Mouse (Mus musculus): Measurements from ENCODE around the gene Rnh1.
A peak's percentile ranks its signal among the peaks of the same experiment; 100 is the strongest.

Gene Rnh1

GRCm38 (mm10) chr7:141204546-141204945 is 31.9 kb upstream of the Rnh1 start:
- no peak for DNase-seq

GRCm38 (mm10) chr7:141198121-141198520 is 25.5 kb upstream of the Rnh1 start:
- no peak for DNase-seq

DNA sequence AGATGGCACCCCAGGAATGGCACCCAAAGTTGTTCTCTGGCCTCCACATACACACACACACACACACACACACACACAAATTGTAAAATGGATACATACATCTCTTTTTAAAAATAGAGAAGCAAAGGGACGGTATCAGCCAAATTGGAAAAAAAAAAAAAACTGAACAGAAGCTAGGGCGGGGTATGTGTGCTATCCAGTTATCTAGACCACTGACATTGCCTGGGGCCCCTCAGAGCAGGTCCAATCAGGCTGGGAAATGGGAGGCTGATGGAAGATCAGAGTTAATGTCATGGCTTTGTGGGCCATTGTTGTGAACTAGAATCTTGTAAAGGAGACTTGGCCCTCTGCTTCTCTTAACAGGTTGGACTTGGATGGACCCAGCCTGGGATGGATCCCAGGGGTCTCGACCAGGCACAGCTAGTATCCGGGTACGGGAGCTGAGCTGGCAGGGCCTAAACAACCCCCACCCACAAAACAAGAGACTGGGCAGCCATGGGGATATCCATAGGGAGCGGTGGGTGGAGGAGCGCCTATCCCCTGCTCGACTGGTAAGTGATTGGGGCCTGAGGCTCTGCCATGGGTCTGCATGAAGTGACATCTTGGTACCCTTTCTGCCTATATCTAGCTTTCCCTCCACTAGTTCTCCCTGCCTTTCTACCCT is 24.1 kb upstream of the Rnh1 start:
- DNase-seq, result no peak

GRCm38 (mm10) chr7:141195754-141196153 is 23.1 kb upstream of the Rnh1 start:
- no peak for DNase-seq

DNA sequence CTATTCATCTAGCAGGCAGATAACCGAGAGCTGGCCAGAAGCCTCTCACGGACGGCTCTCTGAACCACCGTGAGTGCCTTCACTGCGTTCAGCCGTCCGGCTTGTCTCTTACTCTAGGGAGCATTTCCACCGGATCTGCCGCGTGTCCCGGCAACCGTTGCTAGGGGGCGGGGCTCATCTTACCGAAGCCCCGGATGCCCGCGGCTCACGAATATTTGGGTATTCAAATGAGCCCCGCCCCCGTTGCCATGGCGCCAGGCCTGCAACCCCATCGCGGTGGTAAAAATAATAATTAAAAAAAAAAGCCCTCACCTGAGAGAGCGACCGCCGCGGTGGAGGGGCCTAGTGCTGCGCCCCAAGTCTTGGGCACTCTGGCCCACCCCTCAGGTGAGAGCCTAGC is 22.2 kb upstream of the Rnh1 start:
- peak; percentile 96 to 97 for DNase-seq

DNA sequence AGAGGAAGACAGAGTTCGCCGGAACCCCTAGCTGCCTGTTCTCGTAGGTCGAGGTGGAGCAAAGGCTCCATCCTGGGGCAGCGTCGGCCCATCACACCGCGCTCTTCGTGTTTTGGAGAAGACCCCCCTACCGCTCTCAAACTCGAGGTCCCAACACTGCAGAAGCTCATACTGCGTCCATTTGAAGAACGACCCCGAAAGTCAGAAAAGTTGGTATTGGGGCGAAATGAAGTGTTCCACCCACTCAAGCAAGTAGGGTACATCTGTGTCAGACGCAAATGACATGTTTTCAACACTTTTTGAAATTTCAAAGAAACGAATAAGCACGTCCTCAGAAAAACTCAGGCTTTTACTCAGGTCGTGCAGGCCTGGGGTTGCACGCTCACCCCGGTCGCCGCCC is 21.8 kb upstream of the Rnh1 start:
- DNase-seq, result no peak

- DNase-seq, result peak; percentile 98 to 99
These were observed 21.3 kb upstream of the Rnh1 start, which contains the start of the genes Hras and Lrrc56 for GRCm38 (mm10) chr7:141193948-141194347. Gene Hras (minus strand): TSS chr7:141194005. Gene Lrrc56 (plus strand): TSS chr7:141194157.

- peak; percentile 42 to 82 for DNase-seq
These were observed 20.7 kb upstream of the Rnh1 start for GRCm38 (mm10) chr7:141193348-141193856.

DNA sequence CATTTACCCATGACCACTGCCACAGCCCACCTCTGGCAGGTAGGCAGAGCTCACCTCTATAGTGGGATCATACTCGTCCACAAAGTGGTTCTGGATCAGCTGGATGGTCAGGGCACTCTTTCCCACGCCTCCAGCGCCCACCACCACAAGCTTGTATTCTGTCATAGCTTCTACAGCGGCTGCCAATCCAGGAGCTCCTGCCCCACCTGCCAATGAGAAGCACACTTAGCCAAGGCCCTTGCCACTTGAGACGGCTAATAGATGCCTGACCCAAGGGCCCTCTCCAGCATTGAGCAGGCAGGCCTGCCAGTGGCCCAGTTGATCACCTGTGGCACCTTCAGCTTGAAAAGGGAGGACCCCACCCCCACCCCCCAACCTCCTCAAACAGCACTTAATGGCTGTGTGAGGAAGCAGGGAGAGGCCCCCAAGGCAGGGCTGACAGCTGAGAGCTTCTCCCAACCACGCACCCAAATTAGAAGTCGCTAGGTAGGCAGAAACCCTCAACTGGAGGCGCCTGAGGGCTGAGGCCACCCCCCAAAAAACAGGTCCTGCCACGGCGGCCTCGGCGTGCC is 20.2 kb upstream of the Rnh1 start:
- DNase-seq, result no peak

DNA sequence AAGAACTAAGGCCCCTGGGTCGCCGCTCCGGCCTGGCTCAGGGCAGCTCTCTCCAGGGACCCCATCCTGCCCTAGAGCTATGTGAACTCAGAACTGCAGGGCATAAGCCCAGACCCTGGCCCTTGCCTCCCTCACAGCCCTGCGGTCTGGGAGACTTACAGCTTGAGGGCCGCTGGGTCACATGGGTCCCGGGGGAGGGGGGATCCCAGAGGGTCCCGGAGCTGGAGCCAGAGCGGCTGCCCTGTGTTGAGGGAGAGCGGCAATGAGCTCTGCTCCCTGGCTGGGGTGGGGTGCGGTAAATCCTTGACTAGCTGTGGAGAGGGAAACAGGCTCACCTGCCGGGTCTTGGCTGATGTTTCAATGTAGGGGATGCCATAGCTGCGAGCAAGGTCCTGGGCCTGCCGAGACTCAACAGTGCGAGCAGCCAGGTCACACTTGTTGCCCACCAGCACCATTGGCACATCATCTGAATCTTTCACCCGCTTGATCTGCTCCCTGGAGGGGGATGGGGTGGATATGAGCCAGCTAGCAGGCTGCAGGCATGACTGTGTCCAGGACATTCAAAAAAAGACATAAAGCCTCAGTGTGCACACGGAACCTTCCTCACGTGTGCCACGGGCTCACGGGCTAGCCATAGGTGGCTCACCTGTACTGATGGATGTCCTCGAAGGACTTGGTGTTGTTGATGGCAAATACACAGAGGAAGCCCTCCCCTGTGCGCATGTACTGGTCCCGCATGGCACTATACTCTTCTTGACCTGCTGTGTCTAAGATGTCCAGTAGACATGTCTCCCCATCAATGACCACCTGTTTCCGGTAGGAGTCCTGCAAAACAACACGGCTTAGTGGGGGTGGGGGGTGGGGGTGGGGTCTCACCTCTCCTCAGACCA is 19.4 kb upstream of the Rnh1 start:
- DNase-seq, result no peak

DNA sequence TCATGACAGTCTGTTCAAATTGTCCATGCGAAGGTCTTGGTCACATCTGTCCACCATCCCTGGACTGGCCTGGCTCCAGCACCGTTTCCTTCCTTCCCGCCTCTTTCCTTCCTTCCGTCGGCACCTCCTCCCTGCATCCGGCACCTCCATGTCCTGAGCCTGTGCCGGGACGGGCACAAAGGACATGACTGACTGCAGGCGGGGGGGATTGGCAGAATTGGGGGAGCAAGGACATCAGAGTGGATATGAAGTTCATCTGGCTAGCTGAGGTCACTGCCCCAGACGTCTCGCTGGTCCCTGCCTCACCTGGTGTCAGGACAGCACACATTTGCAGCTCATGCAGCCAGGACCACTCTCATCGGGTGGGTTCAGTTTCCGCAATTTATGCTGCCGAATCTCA is 18.4 kb upstream of the Rnh1 start:
- peak; percentile 65 to 84 for DNase-seq

DNA sequence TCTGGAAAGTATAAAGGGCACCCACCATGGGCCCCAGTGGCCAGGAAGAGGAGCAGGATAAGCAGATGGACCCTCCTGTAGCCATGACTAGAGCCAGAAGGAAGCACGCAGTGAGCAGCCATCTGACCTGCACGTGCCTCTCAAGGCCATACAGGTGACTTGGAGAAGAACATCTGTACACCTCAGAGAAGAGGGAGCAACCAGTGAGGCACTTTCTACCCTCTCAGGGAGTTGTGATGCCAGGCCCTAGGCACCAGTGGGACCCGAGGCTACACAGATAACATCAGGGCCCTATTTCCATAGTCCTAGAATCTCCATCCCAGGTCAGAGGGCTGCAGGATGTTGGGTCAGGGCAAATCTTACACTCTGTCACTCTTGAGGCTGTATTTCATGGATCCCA is 17.6 kb upstream of the Rnh1 start:
- no peak for DNase-seq

GRCm38 (mm10) chr7:141188733-141189132 is 16.1 kb upstream of the Rnh1 start:
- no peak for DNase-seq

DNA sequence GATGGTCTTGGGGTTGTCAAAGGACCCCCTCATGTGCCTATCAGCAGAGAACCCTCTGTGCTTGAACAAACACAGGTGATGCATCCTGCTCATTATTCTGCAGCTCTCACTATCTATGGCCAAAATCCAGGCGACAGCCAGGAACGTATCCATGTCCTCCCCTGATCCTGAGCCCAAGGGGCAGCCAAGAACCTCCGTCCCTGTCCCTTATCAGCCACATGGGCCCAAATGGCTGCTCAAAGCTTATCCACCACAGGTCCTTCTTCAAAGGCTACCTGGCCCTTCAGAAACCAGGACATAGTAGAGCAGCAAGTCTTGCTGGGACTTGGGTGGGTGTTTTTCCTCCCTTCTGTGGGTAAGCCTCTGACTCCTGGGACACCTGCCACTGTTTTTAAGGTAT is 15.5 kb upstream of the Rnh1 start:
- no peak for DNase-seq

DNA sequence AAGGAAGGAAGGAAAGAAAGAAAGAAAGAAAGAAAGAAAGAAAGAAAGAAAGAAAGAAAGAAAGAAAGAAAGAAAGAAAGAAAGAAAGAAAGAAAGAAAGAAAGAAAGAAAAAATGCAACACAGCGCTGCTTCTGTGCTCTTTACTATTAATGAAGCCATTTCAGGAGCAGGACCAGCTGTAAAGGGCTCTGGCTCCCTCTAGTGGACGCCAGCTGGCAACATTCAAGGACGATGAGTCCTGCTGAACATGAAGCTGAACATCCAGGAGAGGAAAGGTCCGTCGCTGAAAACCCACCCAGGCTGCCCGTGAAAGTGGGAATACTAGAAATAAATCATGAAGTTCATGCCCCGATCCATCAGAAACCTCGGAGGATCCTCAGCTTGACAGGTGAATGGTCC is 3.5 kb upstream of the Rnh1 start:
- DNase-seq, result peak; percentile 90 to 95

DNA sequence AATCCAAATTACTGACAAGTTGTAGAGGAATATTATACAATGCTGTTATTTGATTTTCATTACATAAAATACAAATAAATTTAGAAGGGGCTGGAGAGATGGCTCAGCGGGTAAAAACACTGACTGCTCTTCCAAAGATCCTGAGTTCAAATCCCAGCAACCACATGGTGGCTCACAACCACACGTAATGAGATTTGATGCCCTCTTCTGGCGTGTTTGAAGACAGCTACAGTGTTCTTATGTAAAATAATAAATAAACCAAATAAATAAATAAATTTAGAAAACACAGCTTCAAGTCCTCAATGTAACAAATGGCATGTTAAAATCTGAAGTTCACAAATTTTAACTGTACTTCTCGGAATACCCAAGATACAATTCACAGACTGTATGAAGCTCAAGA is 2.4 kb upstream of the Rnh1 start:
- no peak for DNase-seq

- DNase-seq, result no peak
These were observed 730 bp upstream of the Rnh1 start for GRCm38 (mm10) chr7:141173323-141173850.

DNA sequence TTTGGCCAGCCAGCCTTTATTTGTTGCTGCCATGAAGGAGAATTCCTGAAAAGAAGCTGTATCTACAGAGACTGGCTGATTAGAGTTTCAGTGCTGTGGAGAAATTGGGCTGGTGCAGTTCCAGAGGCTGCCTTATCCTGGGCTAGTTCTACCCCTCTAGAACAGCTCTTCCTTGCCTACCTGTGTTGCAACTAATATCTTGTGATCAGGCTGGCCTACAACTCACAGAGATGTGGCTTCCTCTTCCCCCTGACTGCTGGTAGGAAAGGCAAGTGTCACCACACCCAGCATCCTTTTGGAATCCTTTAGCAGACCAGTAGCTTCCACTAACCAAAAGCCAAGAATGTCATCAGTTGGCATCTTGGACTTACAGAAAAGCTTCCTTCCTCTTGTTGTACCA is 2.8 kb downstream of the Rnh1 start:
- no peak for DNase-seq

DNA sequence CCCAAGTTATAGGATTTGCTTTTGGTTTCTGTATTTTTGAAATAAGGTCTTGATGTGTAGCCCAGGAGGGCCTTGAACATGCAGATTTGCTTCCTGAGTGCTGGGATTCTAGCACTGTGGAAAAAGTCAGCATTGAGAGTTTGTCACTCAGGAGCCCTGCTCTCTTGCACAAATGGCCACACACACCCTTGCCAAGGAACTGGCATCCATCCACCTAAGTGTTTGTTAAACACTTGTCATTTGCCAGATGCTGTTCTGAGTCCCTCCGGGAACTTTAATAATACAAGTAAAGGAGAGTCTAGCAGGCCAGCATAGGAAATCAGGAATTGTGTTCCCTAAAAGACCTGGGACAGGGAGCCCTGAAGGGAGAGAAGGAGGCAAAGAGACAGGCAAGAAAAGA is 3.4 kb downstream of the Rnh1 start:
- DNase-seq, result no peak

DNA sequence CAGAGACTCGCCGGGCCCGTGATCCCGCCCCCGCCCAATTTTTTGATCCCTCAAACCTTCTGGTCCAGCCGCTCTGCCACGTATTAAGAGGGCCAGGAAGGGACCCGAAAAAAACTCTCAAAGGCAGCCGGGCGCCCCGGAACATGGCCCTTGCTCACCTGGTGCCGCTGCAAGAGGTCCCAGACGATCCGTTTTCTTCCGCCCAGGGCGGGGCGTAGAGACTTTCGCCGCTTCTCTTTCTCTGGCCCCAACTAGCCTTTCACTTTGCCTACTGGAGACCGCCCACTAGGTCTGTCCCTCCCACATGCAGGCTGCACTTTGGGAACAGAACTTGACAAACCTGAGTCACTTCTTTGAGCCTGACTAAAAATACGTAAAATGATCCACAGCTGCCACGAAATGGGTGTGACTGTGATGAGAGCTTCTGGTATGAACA is 4.1 kb downstream of the Rnh1 start:
- peak; percentile 76 to 88 for DNase-seq

GRCm38 (mm10) chr7:141167901-141168517 is 4.6 kb downstream of the Rnh1 start:
- peak in 1 of 2 experiments; percentile 69 for DNase-seq

DNA sequence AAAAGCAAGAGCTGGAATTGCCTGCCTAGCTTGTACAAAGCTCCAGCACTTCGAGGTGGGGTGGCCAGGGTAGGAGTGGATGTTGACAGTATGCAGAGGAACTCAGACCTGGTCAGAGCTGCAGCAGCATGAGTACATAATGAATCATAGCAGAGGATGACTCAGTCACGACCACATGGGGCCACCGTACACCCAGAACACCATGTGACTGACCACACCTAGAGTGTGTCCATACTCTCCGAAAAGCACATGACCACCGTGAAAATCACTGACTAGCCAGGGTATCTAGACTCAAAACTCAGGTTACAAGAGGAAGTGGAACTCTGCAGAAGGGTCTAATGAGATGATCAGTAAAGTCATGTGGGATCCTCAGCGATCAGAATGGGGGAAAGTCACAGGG is 7.8 kb downstream of the Rnh1 start:
- DNase-seq, result no peak

GRCm38 (mm10) chr7:141164397-141164796 is 8.3 kb downstream of the Rnh1 start:
- DNase-seq, result no peak

Measured in kidney, postnatal 25 days (tissue).